Mouse (Mus musculus): ENCODE data around the gene Snip1. TPM values are rescaled to one million over a fixed set of nuclear protein-coding genes. Genes with fewer than 3 reads are reported as not detected.

The Snip1 gene
- polyA plus RNA-seq, 1 experiment from 2014 or later = 11.6 TPM

GRCm38 (mm10) chr4:125085346-125085841 is 18.9 kb downstream of the Snip1 start:
- under 1% methylated on average over 37 of the region's 45 CpGs for WGBS (ENCODE audit: insufficient replicate concordance)
- H3K36me3 ChIP-seq (ENCODE audit: control insufficient read depth, insufficient read depth) = peaks cover 4% of the 10 kb centered on the region
- H3K4me2 ChIP-seq (ENCODE audit: low read depth, low read length) = peak overlapping the region; percentile 79
- H3K27me3 ChIP-seq (ENCODE audit: control insufficient read depth, insufficient read depth, low read depth, low read length) = no peaks in the 10 kb centered on the region
- peak overlapping the region; percentile 94 for H3K27ac ChIP-seq (ENCODE audit: low read length)
- H3K9ac ChIP-seq (ENCODE audit: low read depth, low read length) = peak overlapping the region; percentile 94
- H3K4me3 ChIP-seq (ENCODE audit: low read depth, low read length) = peak overlapping the region; percentile 88
- peak; percentile 95 for ATAC-seq (ENCODE audit: low read depth)
- H3K4me1 ChIP-seq (ENCODE audit: control insufficient read depth, low read depth, low read length) = peaks cover 18% of the 10 kb centered on the region
- no peaks in the 10 kb centered on the region for H3K9me3 ChIP-seq (replicated peaks; ENCODE audit: control insufficient read depth, low read length)

DNA sequence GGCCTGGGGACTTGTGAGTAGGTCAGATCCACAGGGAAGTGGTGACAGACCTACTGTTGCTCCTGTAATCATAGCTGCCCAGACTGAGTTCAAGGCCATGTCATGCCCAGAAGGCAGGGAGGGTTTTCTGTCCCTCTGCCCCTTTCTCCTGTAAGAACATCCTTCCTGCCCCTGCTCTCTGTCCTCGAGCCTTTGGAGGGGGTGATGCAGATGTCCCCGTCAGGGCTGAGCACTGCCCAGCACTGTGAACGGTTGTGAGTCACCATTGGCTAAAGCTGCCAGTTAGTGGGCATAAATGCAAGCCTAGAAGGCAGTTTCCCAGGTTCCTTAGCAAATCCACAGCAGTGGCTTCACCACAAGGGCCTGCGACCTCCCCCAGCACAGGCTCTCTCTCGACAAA is 26.6 kb downstream of the Snip1 start:
- Histone ChIP-seq H3K27me3 (ENCODE audit: control insufficient read depth, insufficient read depth, low read depth, low read length) (no peaks in the 10 kb centered on the region), H3K4me3 (ENCODE audit: low read depth, low read length) (no peak overlapping the region), H3K36me3 (ENCODE audit: control insufficient read depth, insufficient read depth) (peaks cover 16% of the 10 kb centered on the region), H3K4me1 (ENCODE audit: control insufficient read depth, low read depth, low read length) (no peaks in the 10 kb centered on the region), H3K9me3 (replicated peaks; ENCODE audit: control insufficient read depth, low read length) (no peaks in the 10 kb centered on the region), H3K9ac (ENCODE audit: low read depth, low read length) (no peak overlapping the region), H3K4me2 (ENCODE audit: low read depth, low read length) (no peak overlapping the region), H3K27ac (ENCODE audit: low read length) (no peak overlapping the region)
- no peak for ATAC-seq (ENCODE audit: low read depth)
- 78% methylated on average over 5 of the region's 5 CpGs for WGBS (ENCODE audit: insufficient replicate concordance)

DNA sequence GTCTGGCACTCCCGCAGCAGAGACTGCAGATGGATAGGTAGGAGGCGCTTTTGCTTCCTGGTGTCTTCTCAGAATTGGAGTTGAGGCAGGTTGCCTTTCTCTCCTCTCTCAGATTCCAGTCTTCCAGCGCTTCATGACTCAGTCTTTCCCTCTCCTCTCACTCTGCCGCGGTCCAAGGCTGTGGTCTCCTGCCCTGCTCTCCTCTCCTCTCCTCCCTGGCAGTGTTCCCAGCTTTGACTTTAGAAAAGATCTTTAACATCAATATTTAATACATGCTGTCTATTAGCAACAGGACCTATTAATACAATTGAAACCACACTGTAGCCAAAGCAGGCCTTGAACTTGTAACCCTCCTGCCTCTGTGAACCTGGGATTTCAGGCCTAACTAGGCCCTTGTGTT is 29.6 kb downstream of the Snip1 start:
- no peaks in the 10 kb centered on the region for H3K27me3 ChIP-seq (ENCODE audit: control insufficient read depth, insufficient read depth, low read depth, low read length)
- 89% methylated on average over 5 of the region's 5 CpGs for WGBS (ENCODE audit: insufficient replicate concordance)
- H3K27ac ChIP-seq (ENCODE audit: low read length) = no peak overlapping the region

DNA sequence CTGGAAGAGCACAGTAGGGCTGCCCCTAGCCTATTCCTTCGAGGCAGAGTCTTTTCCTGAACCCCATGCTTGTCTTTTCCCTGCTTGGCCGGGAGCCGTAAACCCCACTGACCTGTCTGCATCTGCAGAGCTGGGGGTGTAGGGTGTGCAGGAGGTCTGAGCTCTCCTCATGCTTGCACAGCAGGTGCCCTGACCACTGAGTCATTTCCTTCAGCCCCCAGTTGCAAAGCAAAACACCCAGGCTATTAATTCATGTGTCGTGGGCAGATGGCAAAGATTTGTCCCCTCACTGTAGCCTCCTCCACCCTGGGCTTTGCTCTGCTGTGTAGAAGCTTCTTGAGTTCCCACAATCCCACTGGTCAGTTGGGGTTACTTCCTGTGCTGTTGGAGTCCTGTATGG is 30.9 kb downstream of the Snip1 start:
- Histone ChIP-seq H3K27me3 (ENCODE audit: control insufficient read depth, insufficient read depth, low read depth, low read length) (no peaks in the 10 kb centered on the region), H3K4me2 (ENCODE audit: low read depth, low read length) (no peak overlapping the region), H3K36me3 (ENCODE audit: control insufficient read depth, insufficient read depth) (no peaks in the 10 kb centered on the region), H3K9ac (ENCODE audit: low read depth, low read length) (no peak overlapping the region), H3K4me1 (ENCODE audit: control insufficient read depth, low read depth, low read length) (no peaks in the 10 kb centered on the region), H3K9me3 (replicated peaks; ENCODE audit: control insufficient read depth, low read length) (no peaks in the 10 kb centered on the region), H3K27ac (ENCODE audit: low read length) (no peak overlapping the region), H3K4me3 (ENCODE audit: low read depth, low read length) (no peak overlapping the region)
- no peak for ATAC-seq (ENCODE audit: low read depth)
- 71% methylated on average over 4 of the region's 4 CpGs for WGBS (ENCODE audit: insufficient replicate concordance)

More for the DNA sequence above, 29.6 kb downstream of the Snip1 start:
- H3K9ac ChIP-seq (ENCODE audit: low read depth, low read length) = no peak overlapping the region
- peaks cover 6% of the 10 kb centered on the region for H3K36me3 ChIP-seq (ENCODE audit: control insufficient read depth, insufficient read depth)
- H3K9me3 ChIP-seq (replicated peaks; ENCODE audit: control insufficient read depth, low read length) = no peaks in the 10 kb centered on the region
- H3K4me2 ChIP-seq (ENCODE audit: low read depth, low read length) = no peak overlapping the region
- no peak for ATAC-seq (ENCODE audit: low read depth)
- H3K4me1 ChIP-seq (ENCODE audit: control insufficient read depth, low read depth, low read length) = no peaks in the 10 kb centered on the region
- H3K4me3 ChIP-seq (ENCODE audit: low read depth, low read length) = no peak overlapping the region

DNA sequence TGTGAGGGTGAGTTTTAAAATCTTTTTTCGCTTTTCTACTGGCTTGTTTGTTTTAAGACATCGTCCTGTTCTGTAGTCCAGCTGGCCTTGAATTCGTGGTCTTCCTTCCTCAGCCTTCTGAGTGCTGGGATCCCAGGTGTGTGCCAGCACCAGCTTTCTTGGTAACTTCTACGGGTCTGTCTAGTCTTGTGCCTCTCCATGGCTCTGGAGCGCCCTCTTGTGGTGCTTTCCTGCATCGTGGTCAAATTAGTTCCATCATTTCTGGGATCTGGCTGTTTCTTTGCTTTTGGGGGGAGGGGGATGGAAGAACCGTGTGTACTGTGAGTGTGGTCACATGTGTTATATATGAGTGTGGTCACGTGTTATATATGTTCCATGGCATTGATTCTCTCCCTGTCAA is 33.0 kb downstream of the Snip1 start:
- Histone ChIP-seq H3K9me3 (replicated peaks; ENCODE audit: control insufficient read depth, low read length) (no peaks in the 10 kb centered on the region), H3K27ac (ENCODE audit: low read length) (no peak overlapping the region), H3K27me3 (ENCODE audit: control insufficient read depth, insufficient read depth, low read depth, low read length) (no peaks in the 10 kb centered on the region), H3K9ac (ENCODE audit: low read depth, low read length) (no peak overlapping the region), H3K36me3 (ENCODE audit: control insufficient read depth, insufficient read depth) (peaks cover 4% of the 10 kb centered on the region), H3K4me3 (ENCODE audit: low read depth, low read length) (no peak overlapping the region), H3K4me1 (ENCODE audit: control insufficient read depth, low read depth, low read length) (no peaks in the 10 kb centered on the region), H3K4me2 (ENCODE audit: low read depth, low read length) (no peak overlapping the region)
- peak; percentile 55; the same call in 1 of the 2 replicates for ATAC-seq (ENCODE audit: low read depth)
- WGBS (ENCODE audit: insufficient replicate concordance) = 8% methylated on average over 8 of the region's 8 CpGs

- WGBS (ENCODE audit: insufficient replicate concordance) = 81% methylated on average over 13 of the region's 13 CpGs
- Histone ChIP-seq H3K27me3 (ENCODE audit: control insufficient read depth, insufficient read depth, low read depth, low read length) (no peaks in the 10 kb centered on the region), H3K4me3 (ENCODE audit: low read depth, low read length) (no peak overlapping the region), H3K36me3 (ENCODE audit: control insufficient read depth, insufficient read depth) (peaks cover 4% of the 10 kb centered on the region), H3K27ac (ENCODE audit: low read length) (no peak overlapping the region), H3K9ac (ENCODE audit: low read depth, low read length) (no peak overlapping the region), H3K4me2 (ENCODE audit: low read depth, low read length) (no peak overlapping the region), H3K4me1 (ENCODE audit: control insufficient read depth, low read depth, low read length) (no peaks in the 10 kb centered on the region), H3K9me3 (replicated peaks; ENCODE audit: control insufficient read depth, low read length) (no peaks in the 10 kb centered on the region)
- ATAC-seq (ENCODE audit: low read depth) = no peak
These were observed 34.9 kb downstream of the Snip1 start for GRCm38 (mm10) chr4:125101334-125101733.

DNA sequence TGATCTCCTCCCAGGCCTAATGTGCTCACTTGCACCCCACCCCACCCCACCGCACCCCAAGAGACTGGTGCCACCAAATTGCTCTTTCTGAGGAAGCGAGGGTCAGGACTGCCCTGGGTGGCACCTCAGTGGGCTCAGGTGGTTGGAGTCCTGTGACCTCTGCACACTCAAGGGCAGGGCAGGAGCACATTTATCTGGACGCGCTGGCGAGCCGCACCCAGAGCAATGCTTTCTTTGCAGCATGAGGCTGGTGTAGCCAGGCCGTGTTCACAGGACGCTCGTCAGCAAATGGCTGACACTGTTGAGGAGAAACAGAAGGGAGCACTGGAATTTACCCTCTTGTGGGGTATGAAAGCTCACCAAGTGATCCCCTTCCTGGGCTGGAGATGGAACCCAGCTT is 38.9 kb downstream of the Snip1 start:
- WGBS (ENCODE audit: insufficient replicate concordance) = 83% methylated on average over 9 of the region's 9 CpGs

GRCm38 (mm10) chr4:125114638-125115037 is 48.2 kb downstream of the Snip1 start:
- no peak overlapping the region for H3K4me2 ChIP-seq (ENCODE audit: low read depth, low read length)
- WGBS (ENCODE audit: insufficient replicate concordance) = 3% methylated on average over 6 of the region's 6 CpGs
- H3K9me3 ChIP-seq (replicated peaks; ENCODE audit: control insufficient read depth, low read length) = no peaks in the 10 kb centered on the region
- H3K4me1 ChIP-seq (ENCODE audit: control insufficient read depth, low read depth, low read length) = peaks cover 9% of the 10 kb centered on the region
- peak overlapping the region; percentile 10; the same call in 1 of the 2 replicates for H3K27ac ChIP-seq (ENCODE audit: low read length)
- no peak for ATAC-seq (ENCODE audit: low read depth)
- no peak overlapping the region for H3K9ac ChIP-seq (ENCODE audit: low read depth, low read length)
- H3K4me3 ChIP-seq (ENCODE audit: low read depth, low read length) = no peak overlapping the region
- H3K27me3 ChIP-seq (ENCODE audit: control insufficient read depth, insufficient read depth, low read depth, low read length) = no peaks in the 10 kb centered on the region
- H3K36me3 ChIP-seq (ENCODE audit: control insufficient read depth, insufficient read depth) = peaks cover 5% of the 10 kb centered on the region; the same call in 1 of the 2 replicates

More for the DNA sequence above, 38.9 kb downstream of the Snip1 start:
- Histone ChIP-seq H3K4me1 (ENCODE audit: control insufficient read depth, low read depth, low read length) (no peaks in the 10 kb centered on the region), H3K36me3 (ENCODE audit: control insufficient read depth, insufficient read depth) (peaks cover 7% of the 10 kb centered on the region), H3K27me3 (ENCODE audit: control insufficient read depth, insufficient read depth, low read depth, low read length) (no peaks in the 10 kb centered on the region), H3K27ac (ENCODE audit: low read length) (no peak overlapping the region), H3K4me3 (ENCODE audit: low read depth, low read length) (no peak overlapping the region), H3K4me2 (ENCODE audit: low read depth, low read length) (no peak overlapping the region), H3K9me3 (replicated peaks; ENCODE audit: control insufficient read depth, low read length) (no peaks in the 10 kb centered on the region), H3K9ac (ENCODE audit: low read depth, low read length) (no peak overlapping the region)
- no peak for ATAC-seq (ENCODE audit: low read depth)

- WGBS (ENCODE audit: insufficient replicate concordance) = 55% methylated on average over 4 of the region's 4 CpGs
- no peak for ATAC-seq (ENCODE audit: low read depth)
These were observed 48.6 kb downstream of the Snip1 start for GRCm38 (mm10) chr4:125115081-125115480.

More at GRCm38 (mm10) chr4:125115081-125115480, 48.6 kb downstream of the Snip1 start:
- H3K36me3 ChIP-seq (ENCODE audit: control insufficient read depth, insufficient read depth) = peaks cover 4% of the 10 kb centered on the region; the same call in 1 of the 2 replicates
- H3K9me3 ChIP-seq (replicated peaks; ENCODE audit: control insufficient read depth, low read length) = no peaks in the 10 kb centered on the region
- H3K27me3 ChIP-seq (ENCODE audit: control insufficient read depth, insufficient read depth, low read depth, low read length) = no peaks in the 10 kb centered on the region
- no peak overlapping the region for H3K4me3 ChIP-seq (ENCODE audit: low read depth, low read length)
- no peak overlapping the region for H3K4me2 ChIP-seq (ENCODE audit: low read depth, low read length)
- peak overlapping the region; percentile 10; the same call in 1 of the 2 replicates for H3K27ac ChIP-seq (ENCODE audit: low read length)
- H3K4me1 ChIP-seq (ENCODE audit: control insufficient read depth, low read depth, low read length) = peaks cover 9% of the 10 kb centered on the region
- no peak overlapping the region for H3K9ac ChIP-seq (ENCODE audit: low read depth, low read length)
